Mouse (Mus musculus) E14TG2a.4 (cell line): Measurements from ENCODE around the gene 1810043G02Rik.

Experiments used
- CTCF ChIP-seq: conservative IDR thresholded peaks from 2 replicates; pipeline ENCODE4 v1.5.1; 2014; ENCODE audit warnings: low read length
- NANOG ChIP-seq: IDR thresholded peaks from 2 replicates; pipeline ENCODE4 v1.6.1; 2014; ENCODE audit warnings: borderline replicate concordance, low read length, mixed read lengths
- POU5F1 ChIP-seq: IDR thresholded peaks from 2 replicates; pipeline ENCODE4 v1.6.1; 2014; ENCODE audit warnings: low read length, borderline replicate concordance

DNA sequence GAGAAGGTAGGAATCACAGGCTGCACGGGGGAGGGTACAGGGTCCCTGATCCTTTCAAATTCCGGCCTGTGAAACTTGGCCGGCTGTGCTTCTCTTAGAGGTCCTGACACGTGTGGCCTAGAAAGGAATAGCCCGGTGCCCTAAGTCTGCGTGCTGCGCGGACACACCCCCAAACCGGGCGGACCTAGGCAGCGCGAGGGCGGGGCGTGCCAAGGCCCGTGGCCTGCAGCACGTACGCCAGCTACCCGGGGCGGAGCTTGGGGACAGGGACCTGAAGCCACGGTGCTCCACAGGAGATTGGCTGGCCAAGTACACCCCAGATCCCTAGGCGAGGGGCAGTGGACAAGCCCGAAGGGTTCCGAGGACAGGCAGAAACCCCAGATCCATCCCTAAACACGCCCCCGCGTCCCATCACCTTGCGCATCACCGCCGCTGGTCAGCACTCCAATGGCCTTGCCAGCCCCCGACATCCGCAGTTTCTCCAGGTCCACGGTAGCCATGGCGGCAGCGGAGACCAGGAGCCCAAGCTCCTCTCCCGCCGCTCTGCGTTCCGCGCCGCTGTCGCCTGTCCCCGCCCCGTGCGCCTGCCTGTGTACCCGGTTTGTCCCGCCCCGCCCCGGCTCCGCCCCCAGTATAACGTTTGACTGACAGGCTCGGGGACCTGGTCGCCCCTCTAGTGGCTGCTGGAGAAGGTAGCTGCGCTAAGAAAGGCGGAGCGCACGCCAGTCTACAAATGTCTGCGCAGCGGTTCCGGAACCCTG, 31.0 kb downstream of the 1810043G02Rik start:
- 0 out of 2 replicates have a peak, but pooled peaks have one; percentile 3 for TF ChIP-seq CTCF
- no peak for TF ChIP-seq NANOG
- no peak for TF ChIP-seq POU5F1
